Mouse (Mus musculus) liver, postnatal 0 days (tissue): ENCODE results near the gene Tfe3.

ENCODE experiments used
- CTCF ChIP-seq: sonication (generic); IDR thresholded peaks from 2 replicates; pipeline ENCODE4 v1.5.1; 2016; ENCODE audit warnings: antibody characterized with exemption, low read depth
- EP300 ChIP-seq: IDR thresholded peaks from 2 replicates; pipeline ENCODE4 v1.6.1; 2016; ENCODE audit warnings: antibody characterized with exemption, low read depth, mild to moderate bottlenecking

- no peak for TF ChIP-seq CTCF
- TF ChIP-seq EP300: no peak
Measured at GRCm38 (mm10) chrX:7821865-7822779, 59.8 kb downstream of the Tfe3 start, which contains the start of gene Kcnd1.
